Mouse (Mus musculus) liver, postnatal 0 days (tissue): Measurements from ENCODE around the gene Msi2.

ENCODE experiments used
- CTCF ChIP-seq: sonication (generic); IDR thresholded peaks from 2 replicates; pipeline ENCODE4 v1.5.1; 2016; ENCODE audit warnings: antibody characterized with exemption, low read depth
- EP300 ChIP-seq: IDR thresholded peaks from 2 replicates; pipeline ENCODE4 v1.6.1; 2016; ENCODE audit warnings: antibody characterized with exemption, low read depth, mild to moderate bottlenecking

GRCm38 (mm10) chr11:88717644-88718049, 666 bp downstream of the Msi2 start:
- TF ChIP-seq CTCF (no peak), EP300 (no peak)
